Mouse (Mus musculus) CH12.LX (cell line): Measurements from ENCODE around the gene Nol6. TPM values are rescaled to one million over a fixed set of nuclear protein-coding genes. Genes with fewer than 3 reads are reported as not detected.

ENCODE experiments used
- DNase-seq: peaks from one replicate; pipeline ENCODE4 v3.0.0-alpha.2; 2013; ENCODE audit errors: extremely low read depth
- H3K27ac ChIP-seq: 2 replicates; pipeline ENCODE4 v1.5.1; 2012; ENCODE audit warnings: low read depth, mild to moderate bottlenecking, control low read depth, moderate library complexity; ENCODE audit not compliant: insufficient read depth
- H3K27me3 ChIP-seq: replicated peaks from 2 replicates; pipeline ENCODE3; 2012; ENCODE audit warnings: inconsistent platforms
- H3K36me3 ChIP-seq, 2 experiments: replicated peaks in 1 of 2; 2 replicates each; pipeline versions ENCODE3 to v1.6.1; 2012; ENCODE audit warnings: inconsistent platforms in 1 of 2, low read length in 1 of 2, mild to moderate bottlenecking in 1 of 2, mixed read lengths in 1 of 2, moderate library complexity in 1 of 2; ENCODE audit not compliant: control insufficient read depth in 1 of 2, insufficient read depth in 1 of 2
- H3K4me1 ChIP-seq, 2 experiments: 2 replicates each; pipeline ENCODE4 v1.6.1; 2012; ENCODE audit warnings: inconsistent platforms in 1 of 2, moderate library complexity in 1 of 2; ENCODE audit not compliant: insufficient read depth in 2 of 2, control insufficient read depth in 1 of 2
- H3K4me2 ChIP-seq: 2 replicates; pipeline ENCODE4 v1.6.1; 2012; ENCODE audit warnings: low read depth, mild to moderate bottlenecking, control low read depth; ENCODE audit not compliant: poor library complexity, insufficient read depth, severe bottlenecking
- H3K4me3 ChIP-seq, 3 experiments: fragments of 150-350 bp in 1 of 3; sonication (generic) in 1 of 3; replicated peaks in 1 of 3; 2 replicates each; pipeline versions ENCODE3 to v1.5.1; 2011 to 2012; ENCODE audit warnings: low read depth in 2 of 3, low read length in 2 of 3, mild to moderate bottlenecking in 2 of 3, moderate library complexity in 2 of 3, control low read depth in 1 of 3, improper control_type of control experiment in 1 of 3, inconsistent platforms in 1 of 3, mixed read lengths in 1 of 3; ENCODE audit not compliant: poor library complexity in 1 of 3
- H3K79me2 ChIP-seq: replicated peaks from 2 replicates; pipeline ENCODE4 v1.6.1; 2012; ENCODE audit warnings: mild to moderate bottlenecking, moderate library complexity; ENCODE audit not compliant: control insufficient read depth, poor library complexity, insufficient read depth, severe bottlenecking; ENCODE audit errors: extremely low read depth
- H3K9ac ChIP-seq: 2 replicates; pipeline ENCODE4 v1.6.1; 2012; ENCODE audit warnings: low read depth, mild to moderate bottlenecking, control low read depth, moderate library complexity; ENCODE audit not compliant: insufficient read depth
- H3K9me3 ChIP-seq: replicated peaks from 2 replicates; pipeline ENCODE3; 2012; ENCODE audit warnings: low read length, inconsistent platforms, mixed read lengths
- BHLHE40 ChIP-seq: IDR thresholded peaks from 2 replicates; pipeline ENCODE4 v1.6.1; 2011; ENCODE audit warnings: mild to moderate bottlenecking, low read depth, low read length, improper control_type of control experiment
- CHD1 ChIP-seq: IDR thresholded peaks from 2 replicates; pipeline ENCODE4 v1.6.1; 2012; ENCODE audit warnings: low read depth, low read length, improper control_type of control experiment, inconsistent platforms
- CHD2 ChIP-seq: IDR thresholded peaks from 2 replicates; pipeline ENCODE4 v1.6.1; 2011; ENCODE audit warnings: low read length, improper control_type of control experiment
- CTCF ChIP-seq, 2 experiments: IDR thresholded peaks in 1 of 2; conservative IDR thresholded peaks in 1 of 2; 2 replicates each; pipeline ENCODE4 v1.5.1; 2011 to 2012; ENCODE audit warnings: low read depth in 2 of 2, low read length in 2 of 2, improper control_type of control experiment in 1 of 2, inconsistent platforms in 1 of 2, mild to moderate bottlenecking in 1 of 2, moderate library complexity in 1 of 2
- ELF1 ChIP-seq: IDR thresholded peaks from 2 replicates; pipeline ENCODE4 v1.6.1; 2014; ENCODE audit warnings: low read depth, mild to moderate bottlenecking, inconsistent platforms, low read length, improper control_type of control experiment
- ETS1 ChIP-seq: conservative IDR thresholded peaks from 2 replicates; pipeline ENCODE4 v1.6.1; 2012; ENCODE audit warnings: low read depth, mild to moderate bottlenecking, inconsistent platforms, low read length, improper control_type of control experiment, moderate library complexity
- GABPA ChIP-seq: IDR thresholded peaks from 2 replicates; pipeline ENCODE4 v1.6.1; 2012; ENCODE audit warnings: low read depth, low read length, improper control_type of control experiment, inconsistent platforms; ENCODE audit not compliant: insufficient replicate concordance
- HCFC1 ChIP-seq: IDR thresholded peaks from 2 replicates; pipeline ENCODE4 v1.6.1; 2012; ENCODE audit warnings: low read depth, mild to moderate bottlenecking, inconsistent platforms, low read length, improper control_type of control experiment
- JUN ChIP-seq: IDR thresholded peaks from 2 replicates; pipeline ENCODE4 v1.6.1; 2011; ENCODE audit warnings: low read depth, mild to moderate bottlenecking, low read length, improper control_type of control experiment, moderate library complexity; ENCODE audit not compliant: insufficient read depth
- JUND ChIP-seq: conservative IDR thresholded peaks from 2 replicates; pipeline ENCODE4 v1.6.1; 2011; ENCODE audit warnings: low read depth, low read length, improper control_type of control experiment
- KAT2A ChIP-seq: IDR thresholded peaks from 2 replicates; pipeline ENCODE4 v1.6.1; 2012; ENCODE audit warnings: low read length, improper control_type of control experiment, inconsistent platforms; ENCODE audit not compliant: insufficient replicate concordance
- MAX ChIP-seq: IDR thresholded peaks from 2 replicates; pipeline ENCODE4 v1.6.1; 2011; ENCODE audit warnings: low read length, improper control_type of control experiment
- MXI1 ChIP-seq: IDR thresholded peaks from 2 replicates; pipeline ENCODE4 v1.6.1; 2011; ENCODE audit warnings: mild to moderate bottlenecking, low read depth, low read length, improper control_type of control experiment
- NELFE ChIP-seq: IDR thresholded peaks from 2 replicates; pipeline ENCODE4 v1.6.1; 2011; ENCODE audit warnings: low read depth, low read length, improper control_type of control experiment
- PAX5 ChIP-seq: IDR thresholded peaks from 2 replicates; pipeline ENCODE4 v1.6.1; 2012; ENCODE audit warnings: low read length, inconsistent platforms, mixed read lengths
- POLR2A ChIP-seq: IDR thresholded peaks from 2 replicates; pipeline ENCODE4 v1.6.1; 2011; ENCODE audit warnings: low read depth, mild to moderate bottlenecking, improper control_type of control experiment, low read length
- RCOR1 ChIP-seq: conservative IDR thresholded peaks from 2 replicates; pipeline ENCODE4 v1.6.1; 2012; ENCODE audit warnings: low read depth, mild to moderate bottlenecking, inconsistent platforms, low read length, improper control_type of control experiment
- TCF12 ChIP-seq: IDR thresholded peaks from 2 replicates; pipeline ENCODE4 v1.6.1; 2014; ENCODE audit warnings: low read depth, mild to moderate bottlenecking, inconsistent platforms, low read length, improper control_type of control experiment
- USF1 ChIP-seq: IDR thresholded peaks from 2 replicates; pipeline ENCODE4 v1.6.1; 2014; ENCODE audit warnings: low read depth, mild to moderate bottlenecking, inconsistent platforms, low read length, improper control_type of control experiment
- USF2 ChIP-seq: conservative IDR thresholded peaks from 2 replicates; pipeline ENCODE4 v1.6.1; 2011; ENCODE audit warnings: low read depth, low read length, improper control_type of control experiment
- ZKSCAN1 ChIP-seq: IDR thresholded peaks from 2 replicates; pipeline ENCODE4 v1.6.1; 2012; ENCODE audit warnings: low read depth, inconsistent platforms, low read length, improper control_type of control experiment, borderline replicate concordance
- ZNF384 ChIP-seq: IDR thresholded peaks from 2 replicates; pipeline ENCODE4 v1.6.1; 2012; ENCODE audit warnings: low read depth, low read length, improper control_type of control experiment, inconsistent platforms
- dilution Hi-C: fragments of 300-500 bp; cut with MboI; formaldehyde crosslinking; loops from 2 replicates; pipeline ENCODE4 v1.14.3; 2020; ENCODE audit warnings: low sequenced_read_pairs; ENCODE audit not compliant: extremely low pct_unique_long_range_greater_than_20kb, extremely low pct_ligation_motif_present
- in situ Hi-C: fragments of 300-500 bp; cut with MboI; formaldehyde crosslinking; loops from 3 replicates; pipeline ENCODE4 v1.14.3; 2019; ENCODE audit warnings: low sequenced_read_pairs, low pct_ligation_motif_present, low pct_unique_long_range_greater_than_20kb, mixed read lengths
- polyA plus RNA-seq: library from polyadenylated mRNA; unstranded; fragments of >175 nt; gene quantifications from 2 replicates; pipeline ENCODE4 v1.2.1, GENCODE M21; 2012; ENCODE audit warnings: low read depth; ENCODE audit not compliant: insufficient read length
- total RNA-seq, 2 experiments: library from RNA; depleted of rRNA; stranded (reverse); fragments of 300-350 nt in 1 of 2; fragments of >200 nt in 1 of 2; gene quantifications; 2 replicates each; pipeline ENCODE4 v1.2.3; 2012 to 2014

The Nol6 gene
- total and polyA plus RNA-seq, 3 experiments = 22.0 to 81.5 (median 30.0) TPM

DNA sequence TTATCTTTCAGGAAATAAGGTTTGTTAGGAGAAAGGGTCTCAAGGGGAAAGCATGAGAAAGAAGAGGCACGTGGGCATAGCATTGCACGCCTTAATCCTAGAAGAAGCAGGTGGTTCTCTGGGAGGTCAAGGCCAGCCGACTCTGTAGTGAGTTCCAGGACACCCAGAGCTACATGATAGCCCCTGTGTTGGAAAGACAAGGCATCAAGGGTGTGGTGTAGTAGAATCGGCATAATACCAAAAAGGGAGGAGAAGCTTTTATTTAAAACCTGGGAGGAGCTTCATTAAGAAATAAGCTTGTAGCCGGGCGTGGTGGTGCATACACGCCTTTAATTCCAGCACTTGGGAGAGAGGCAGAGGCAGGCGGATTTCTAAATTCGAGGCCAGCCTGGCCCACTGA, 32.7 kb upstream of the Nol6 start:
- H3K27ac ChIP-seq = no peak overlapping the region
- no peak overlapping the region for H3K9ac ChIP-seq
- H3K9me3 ChIP-seq = no peaks in the 10 kb centered on the region
- TF ChIP-seq JUN (no peak), NELFE (no peak), TCF12 (no peak), CHD1 (no peak), MAX (no peak), ETS1 (no peak), GABPA (no peak), CHD2 (no peak), ZNF384 (no peak), CTCF (conservative IDR thresholded peaks at IDR 0.05 in 1 of 2, IDR thresholded peaks at IDR 0.05 in 1 of 2; ENCODE audit: low read depth in 2 of 2, low read length in 2 of 2) (no peak), RCOR1 (no peak), KAT2A (no peak), BHLHE40 (no peak)
- no peaks in the 10 kb centered on the region for H3K27me3 ChIP-seq
- DNase-seq = no peak
- no peak overlapping the region for H3K4me3 ChIP-seq
- H3K79me2 ChIP-seq = 0 out of 2 replicates have a peak, but pooled peaks cover under 1% of the 10 kb centered on the region
- peaks cover 0 to 13% of the 10 kb centered on the region in 2 experiments for H3K36me3 ChIP-seq
- H3K4me1 ChIP-seq = peaks cover 0 to 22% of the 10 kb centered on the region in 2 experiments; a peak in 2 of 4 replicates
- dilution Hi-C loops = no loop called here
- in situ Hi-C loops = no loop called here
- H3K4me2 ChIP-seq = no peak overlapping the region

DNA sequence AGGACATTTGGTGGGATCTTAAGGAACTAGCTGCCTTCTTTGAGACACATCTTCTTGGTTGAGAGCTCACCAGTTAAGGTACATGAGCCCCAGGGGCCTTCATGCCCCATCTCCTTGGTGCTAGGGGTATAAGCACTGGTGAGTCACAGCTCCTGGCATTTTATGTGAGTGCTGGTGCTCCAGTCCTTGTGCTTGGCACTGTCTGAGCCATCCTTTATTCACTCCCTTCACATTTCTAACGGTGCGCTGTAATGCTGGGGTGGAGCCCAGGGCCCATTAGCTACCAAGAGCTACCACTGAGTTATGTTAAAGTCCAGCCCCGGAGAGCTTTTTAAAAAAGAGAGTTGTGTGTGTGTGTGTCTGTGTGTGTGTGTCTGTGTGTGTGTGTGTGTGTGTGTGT, 28.9 kb upstream of the Nol6 start:
- H3K4me3 ChIP-seq = no peak overlapping the region
- H3K9ac ChIP-seq = no peak overlapping the region
- dilution Hi-C loops = no loop called here
- H3K27ac ChIP-seq = no peak overlapping the region
- TF ChIP-seq PAX5 (no peak), ELF1 (no peak), ZKSCAN1 (no peak), NELFE (no peak), POLR2A (no peak), MXI1 (no peak), JUND (no peak), USF1 (no peak), HCFC1 (no peak), USF2 (no peak), CTCF (conservative IDR thresholded peaks at IDR 0.05 in 1 of 2, IDR thresholded peaks at IDR 0.05 in 1 of 2; ENCODE audit: low read depth in 2 of 2, low read length in 2 of 2) (no peak), TCF12 (no peak), JUN (no peak), MAX (no peak)
- H3K4me2 ChIP-seq = no peak overlapping the region
- no peak for DNase-seq
- in situ Hi-C loops = no loop called here
- peaks cover 0 to 29% of the 10 kb centered on the region in 2 experiments; a peak in 2 of 4 replicates for H3K4me1 ChIP-seq
- no peaks in the 10 kb centered on the region for H3K9me3 ChIP-seq
- peaks cover 0 to 16% of the 10 kb centered on the region in 2 experiments for H3K36me3 ChIP-seq
- H3K27me3 ChIP-seq = no peaks in the 10 kb centered on the region
- H3K79me2 ChIP-seq = peaks cover 8% of the 10 kb centered on the region
